Mouse (Mus musculus) midbrain, postnatal 0 days (tissue): ENCODE data around the gene Kctd15. TPM values are rescaled to one million over a fixed set of nuclear protein-coding genes. Genes with fewer than 3 reads are reported as not detected.
A peak's percentile ranks its signal among the peaks of the same experiment; 100 is the strongest.

Experiments used
- ATAC-seq: fragments of 200-750 bp; cut with Nextera tagmentation; 2 replicates; pipeline ENCODE4 v1.8.0; 2017; ENCODE audit warnings: moderate number of reproducible peaks, mild to moderate bottlenecking, moderate TSS enrichment, moderate library complexity; ENCODE audit not compliant: low FRiP score
- DNase-seq: peaks from one replicate; pipeline ENCODE4 v3.0.0-alpha.2; 2015; ENCODE audit warnings: low spot score
- H3K27ac ChIP-seq: fragments of 300-500 bp; sonication (generic); 2 replicates; pipeline ENCODE4 v1.5.1; 2014; ENCODE audit warnings: low read depth, mild to moderate bottlenecking, low read length, mixed read lengths
- H3K27me3 ChIP-seq: fragments of 300-500 bp; sonication (generic); 2 replicates; pipeline ENCODE4 v1.6.1; 2014; ENCODE audit warnings: low read length, control low read depth, mixed read lengths; ENCODE audit not compliant: insufficient read depth
- H3K36me3 ChIP-seq: fragments of 300-500 bp; sonication (generic); 2 replicates; pipeline ENCODE4 v1.6.1; 2014; ENCODE audit warnings: low read length, control low read depth, mixed read lengths; ENCODE audit not compliant: insufficient read depth
- H3K4me1 ChIP-seq: fragments of 300-500 bp; sonication (generic); 2 replicates; pipeline ENCODE4 v1.6.1; 2014; ENCODE audit warnings: mild to moderate bottlenecking, control low read depth, antibody characterized with exemption, low read length, mixed read lengths; ENCODE audit not compliant: insufficient read depth
- H3K4me2 ChIP-seq: fragments of 300-500 bp; sonication (generic); 2 replicates; pipeline ENCODE4 v1.6.1; 2014; ENCODE audit warnings: low read depth, mild to moderate bottlenecking, low read length, mixed read lengths; ENCODE audit not compliant: poor library complexity, severe bottlenecking
- H3K4me3 ChIP-seq: fragments of 300-500 bp; sonication (generic); 2 replicates; pipeline ENCODE4 v1.5.1; 2014; ENCODE audit warnings: low read depth, mild to moderate bottlenecking, low read length, moderate library complexity
- H3K9ac ChIP-seq: fragments of 300-500 bp; sonication (generic); replicated peaks from 2 replicates; pipeline ENCODE4 v1.6.1; 2014; ENCODE audit warnings: mild to moderate bottlenecking, low read length, moderate library complexity, mixed read lengths; ENCODE audit not compliant: poor library complexity, severe bottlenecking
- H3K9me3 ChIP-seq: fragments of 300-500 bp; sonication (generic); 2 replicates; pipeline ENCODE4 v1.6.1; 2016; ENCODE audit warnings: low read length, control low read depth
- CTCF ChIP-seq: IDR thresholded peaks from 2 replicates; pipeline ENCODE4 v1.5.1; 2016; ENCODE audit warnings: antibody characterized with exemption, mild to moderate bottlenecking
- WGBS: fragments of 180-500 bp; shearing (Covaris S2); extraction: QIAGEN DNeasy Blood & Tissue Kit; methylation state at CpG from one replicate; pipeline ENCODE4 v1.1.7; 2014; 5-methylcytosine and 5-hydroxymethylcytosine counted together
- polyA plus RNA-seq: library from polyadenylated mRNA; unstranded; fragments of >200 nt; fragmentation: Nextera tagmentation; extraction: Ambion mirVana; gene quantifications from 2 replicates; pipeline ENCODE4 v1.2.1, GENCODE M21; 2015
- total RNA-seq: library from RNA; depleted of rRNA; stranded (reverse); fragments of >200 nt; gene quantifications from 2 replicates; pipeline ENCODE4 v1.2.3, GENCODE M21; 2014

The Kctd15 gene
- total and polyA plus RNA-seq, 2 experiments from 2014 or later = 15.0 to 69.1 TPM

DNA sequence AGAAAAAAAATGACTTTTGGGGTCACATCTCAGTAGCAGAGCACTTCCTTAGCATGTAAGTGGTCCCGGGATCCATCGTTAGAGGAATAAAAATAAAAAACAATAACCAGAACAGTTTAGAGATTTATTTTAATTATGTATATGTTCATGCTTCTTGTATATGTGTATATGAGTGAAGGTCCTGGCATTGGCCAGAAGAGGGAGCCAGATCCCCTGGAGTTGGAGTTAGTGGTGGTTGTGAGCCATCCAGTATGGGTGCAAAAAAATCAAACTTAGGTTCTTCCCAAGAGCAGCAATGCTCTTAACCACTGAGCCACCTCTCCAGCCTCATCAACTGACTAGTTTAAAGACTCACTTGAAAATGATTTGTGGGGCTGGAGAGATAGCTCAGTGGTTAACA, 40.3 kb downstream of the Kctd15 start:
- Histone ChIP-seq H3K4me1 (no peaks in the 10 kb centered on the region), H3K4me3 (no peak overlapping the region), H3K9me3 (no peaks in the 10 kb centered on the region), H3K4me2 (no peak overlapping the region), H3K27me3 (no peaks in the 10 kb centered on the region), H3K9ac (no peak overlapping the region), H3K27ac (no peak overlapping the region), H3K36me3 (no peaks in the 10 kb centered on the region)
- WGBS = 94% methylated on average over 2 of the region's 2 CpGs
- DNase-seq (no peak), ATAC-seq (no peak)
- peak; percentile 40; the same call in 1 of the 2 replicates for TF ChIP-seq CTCF

DNA sequence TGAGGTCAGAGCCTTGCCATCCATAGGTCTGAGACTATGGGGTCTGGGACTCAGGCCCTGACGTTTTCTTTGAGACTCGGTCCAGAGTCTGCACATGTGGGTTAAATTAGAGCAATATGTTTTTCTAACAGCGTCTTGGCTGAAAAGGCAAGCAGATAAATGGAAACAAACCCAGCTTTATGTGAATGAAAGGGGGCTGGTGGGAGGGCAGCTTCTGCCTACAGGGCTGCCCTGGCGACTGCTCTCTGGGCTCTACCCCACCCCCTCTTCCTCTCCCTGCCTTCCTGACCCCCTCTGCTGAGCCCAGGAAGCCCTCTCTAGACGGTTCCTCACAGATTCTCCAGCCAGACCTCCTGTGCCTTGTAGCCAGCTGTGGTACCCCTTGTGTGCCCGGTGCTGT, 46.1 kb downstream of the Kctd15 start:
- Histone ChIP-seq H3K4me1 (no peaks in the 10 kb centered on the region), H3K9me3 (no peaks in the 10 kb centered on the region), H3K27me3 (no peaks in the 10 kb centered on the region), H3K4me2 (no peak overlapping the region), H3K9ac (no peak overlapping the region), H3K27ac (no peak overlapping the region), H3K36me3 (no peaks in the 10 kb centered on the region), H3K4me3 (no peak overlapping the region)
- 0 out of 2 replicates have a peak, but pooled peaks have one; percentile 20 for ATAC-seq
- no peak for TF ChIP-seq CTCF
- WGBS = 52% methylated on average over 6 of the region's 6 CpGs
- no peak for DNase-seq

DNA sequence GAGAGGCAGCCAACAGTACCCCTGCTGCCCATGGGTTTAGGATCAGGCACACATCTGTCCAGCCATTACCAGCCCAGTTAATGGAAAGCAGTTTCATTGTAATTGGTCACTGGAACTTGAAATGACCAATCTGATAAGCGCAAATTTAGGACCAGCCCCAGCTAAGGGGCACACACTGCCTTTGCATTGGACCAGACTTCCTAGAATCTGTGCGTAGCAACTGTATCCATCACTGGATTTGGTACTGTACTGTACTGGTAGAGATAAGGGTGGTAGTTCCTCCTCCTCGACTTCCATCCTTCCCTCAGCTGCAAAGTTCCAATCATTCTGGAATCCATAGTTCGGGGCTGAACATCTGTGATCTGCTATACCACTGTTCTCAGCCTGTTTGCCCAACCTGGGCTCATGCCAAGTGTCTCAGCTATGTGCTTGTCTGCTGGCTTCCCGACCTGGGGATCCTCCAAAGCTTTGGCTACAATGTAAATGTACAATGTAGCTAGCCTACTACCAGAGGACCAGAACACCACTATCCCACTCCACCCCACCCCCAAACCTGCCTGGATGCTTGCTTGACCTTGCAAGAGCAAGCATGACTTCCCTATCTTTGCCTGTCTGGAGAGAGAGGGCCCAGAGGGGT, 49.1 kb downstream of the Kctd15 start:
- H3K9ac ChIP-seq = no peak overlapping the region
- H3K27ac ChIP-seq = no peak overlapping the region
- no peaks in the 10 kb centered on the region for H3K9me3 ChIP-seq
- no peak overlapping the region for H3K4me3 ChIP-seq
- H3K4me2 ChIP-seq = no peak overlapping the region
- H3K36me3 ChIP-seq = no peaks in the 10 kb centered on the region
- TF ChIP-seq CTCF = no peak
- H3K27me3 ChIP-seq = no peaks in the 10 kb centered on the region
- WGBS = 76% methylated on average over 5 of the region's 5 CpGs
- no peaks in the 10 kb centered on the region for H3K4me1 ChIP-seq
- DNase-seq (peak; percentile 27), ATAC-seq (no peak)

DNA sequence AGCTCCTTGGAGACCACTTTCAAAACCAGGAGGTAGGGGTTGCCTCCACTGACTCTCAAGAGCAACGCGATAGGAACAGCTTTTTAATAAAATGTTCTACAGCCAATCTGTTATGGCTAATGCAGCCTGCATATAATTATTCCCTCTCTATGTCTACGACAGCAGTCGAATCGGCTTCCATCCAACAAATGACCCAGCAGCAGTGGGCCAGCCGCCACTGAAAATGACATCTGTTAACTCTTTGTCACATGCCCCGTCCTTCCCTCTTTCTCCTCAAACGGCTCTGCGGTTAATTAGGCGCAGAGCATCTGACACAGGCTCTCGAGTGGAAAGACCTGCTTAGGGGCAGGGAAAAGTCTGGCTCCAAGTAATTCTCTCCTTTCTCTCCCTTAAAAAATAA, 49.8 kb downstream of the Kctd15 start:
- H3K4me3 ChIP-seq = no peak overlapping the region
- no peaks in the 10 kb centered on the region for H3K36me3 ChIP-seq
- no peaks in the 10 kb centered on the region for H3K4me1 ChIP-seq
- no peaks in the 10 kb centered on the region for H3K9me3 ChIP-seq
- peak overlapping the region; percentile 34 for H3K4me2 ChIP-seq
- H3K27ac ChIP-seq = no peak overlapping the region
- no peaks in the 10 kb centered on the region for H3K27me3 ChIP-seq
- WGBS = 14% methylated on average over 11 of the region's 11 CpGs
- H3K9ac ChIP-seq = no peak overlapping the region
- DNase-seq (peak; percentile 88), ATAC-seq (peak; percentile 54)
- no peak for TF ChIP-seq CTCF

DNA sequence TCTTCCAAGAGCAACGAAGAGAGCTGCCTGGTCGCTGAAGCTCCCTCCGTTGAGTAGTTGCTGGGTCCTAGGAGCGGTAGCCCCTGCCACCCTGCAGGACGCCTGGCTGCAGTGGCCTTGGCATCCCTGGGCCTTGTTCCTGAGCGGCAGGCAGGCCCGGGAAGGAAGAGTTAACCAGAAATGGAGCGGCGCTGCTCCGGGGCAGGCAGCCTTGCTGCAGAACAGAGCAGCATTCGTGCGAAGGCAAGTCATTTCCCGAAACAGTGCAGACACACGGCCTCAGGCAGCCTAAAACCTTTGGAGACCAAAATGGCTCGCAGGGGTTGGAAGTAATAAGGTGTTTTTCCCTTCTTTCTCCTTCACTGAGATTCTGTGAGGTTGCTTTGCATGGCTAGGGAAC, 50.5 kb downstream of the Kctd15 start:
- Histone ChIP-seq H3K9me3 (no peaks in the 10 kb centered on the region), H3K9ac (peak overlapping the region; percentile 36), H3K4me3 (no peak overlapping the region), H3K4me2 (peak overlapping the region; percentile 34; the same call in 1 of the 2 replicates), H3K4me1 (no peaks in the 10 kb centered on the region), H3K36me3 (no peaks in the 10 kb centered on the region), H3K27ac (peak overlapping the region; percentile 55; the same call in 1 of the 2 replicates), H3K27me3 (no peaks in the 10 kb centered on the region)
- TF ChIP-seq CTCF = 0 out of 2 replicates have a peak, but pooled peaks have one; percentile 4
- ATAC-seq (no peak), DNase-seq (peak; percentile 32)
- 12% methylated on average over 15 of the region's 15 CpGs for WGBS

DNA sequence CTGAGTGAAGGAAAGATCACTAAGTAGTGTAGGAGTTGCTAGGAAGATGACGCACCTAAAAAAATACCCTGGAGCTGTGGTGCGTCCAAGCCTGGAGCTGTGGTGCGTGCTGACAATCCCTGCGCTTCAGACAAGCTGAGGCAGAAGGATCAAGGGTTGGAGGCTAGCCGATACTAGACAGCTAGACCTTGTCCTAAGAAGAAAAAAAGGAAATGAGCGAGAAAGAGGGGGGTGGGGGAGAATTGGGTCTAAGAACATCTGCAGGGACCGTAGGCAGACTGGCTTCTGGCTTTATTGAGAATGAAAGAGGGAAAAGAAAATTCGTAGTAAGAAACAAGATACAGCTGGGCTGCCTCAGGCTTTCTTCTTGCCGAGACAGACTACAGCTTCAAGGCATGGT, 58.0 kb downstream of the Kctd15 start:
- TF ChIP-seq CTCF = no peak
- Histone ChIP-seq H3K27ac (no peak overlapping the region), H3K4me1 (peaks cover 10% of the 10 kb centered on the region; the same call in 1 of the 2 replicates), H3K27me3 (no peaks in the 10 kb centered on the region), H3K9me3 (no peaks in the 10 kb centered on the region), H3K36me3 (no peaks in the 10 kb centered on the region), H3K4me3 (no peak overlapping the region), H3K4me2 (no peak overlapping the region), H3K9ac (no peak overlapping the region)
- DNase-seq (no peak), ATAC-seq (no peak)
- 58% methylated on average over 9 of the region's 9 CpGs for WGBS
